Mouse (Mus musculus) cerebellum, postnatal 10 days (tissue): ENCODE results near the gene Galnt3.

Experiments
- DNase-seq, 2 experiments: peaks; one replicate each; pipeline ENCODE4 v3.0.0; 2021; ENCODE audit warnings: mixed read lengths in 2 of 2

Gene Galnt3

DNA sequence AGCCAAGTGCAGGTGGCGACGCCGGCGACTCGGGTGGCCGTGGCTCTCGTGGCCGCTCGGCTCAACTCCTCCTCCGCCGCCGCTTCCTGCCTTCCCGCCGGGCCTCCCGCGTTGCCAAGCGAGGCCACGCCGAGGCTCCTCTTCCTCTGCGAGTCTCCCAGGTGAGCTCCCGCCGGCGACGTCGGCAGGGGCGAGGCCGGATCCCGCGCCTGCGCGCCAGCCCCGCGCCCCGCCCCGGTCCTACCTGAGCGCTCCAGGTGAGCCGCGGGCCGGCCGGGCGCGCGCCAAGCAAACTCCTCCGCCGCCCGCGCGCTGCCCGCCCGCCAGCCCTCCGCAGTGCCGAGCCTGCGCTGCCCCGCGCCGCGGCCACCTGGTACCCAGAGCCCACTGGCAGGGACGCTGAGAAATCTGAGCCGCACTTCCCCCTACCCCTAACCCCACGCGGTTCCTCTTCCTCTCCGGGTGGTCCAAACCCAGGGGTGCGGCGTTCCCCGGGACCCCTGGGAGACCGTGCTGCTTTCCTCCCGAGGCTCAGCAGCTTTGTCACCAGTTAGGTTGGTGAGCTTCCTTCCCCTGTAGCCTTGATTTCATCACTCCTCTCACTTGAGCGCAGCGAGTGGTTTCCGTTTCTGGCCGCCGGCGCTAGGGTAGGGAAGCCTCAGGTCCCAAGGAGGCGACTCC lies at the start of gene Galnt3:
TSS of gene Galnt3 (minus strand) at position 404 of the 681 bp plus-strand sequence.
- DNase-seq: peak; percentile 43 to 51

- peak; percentile 45 to 47 for DNase-seq
Measured at GRCm38 (mm10) chr2:66173134-66173533, 48.3 kb upstream of the Galnt3 start.

- no peak for DNase-seq
Measured at GRCm38 (mm10) chr2:66171643-66172042, 46.8 kb upstream of the Galnt3 start.

DNA sequence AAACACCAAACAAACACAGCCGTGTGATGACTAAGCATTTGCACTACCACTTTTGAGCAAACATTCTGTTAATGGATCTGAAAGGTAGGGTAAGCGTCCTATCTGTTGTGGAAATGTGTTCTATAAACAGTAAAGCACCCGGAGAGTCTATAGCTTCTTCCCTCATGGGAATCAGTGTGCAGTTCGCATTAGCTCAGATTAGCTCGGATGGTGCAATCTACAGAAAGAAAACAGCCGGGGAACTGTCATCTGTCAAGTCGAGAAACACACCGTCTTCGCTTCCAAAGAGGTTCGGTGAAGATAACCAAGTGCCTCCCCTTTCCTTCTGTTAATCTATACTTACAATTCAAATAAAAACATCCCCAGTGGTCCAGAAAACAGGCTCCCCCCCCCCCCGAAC lies 45.9 kb upstream of the Galnt3 start:
- DNase-seq: no peak

DNA sequence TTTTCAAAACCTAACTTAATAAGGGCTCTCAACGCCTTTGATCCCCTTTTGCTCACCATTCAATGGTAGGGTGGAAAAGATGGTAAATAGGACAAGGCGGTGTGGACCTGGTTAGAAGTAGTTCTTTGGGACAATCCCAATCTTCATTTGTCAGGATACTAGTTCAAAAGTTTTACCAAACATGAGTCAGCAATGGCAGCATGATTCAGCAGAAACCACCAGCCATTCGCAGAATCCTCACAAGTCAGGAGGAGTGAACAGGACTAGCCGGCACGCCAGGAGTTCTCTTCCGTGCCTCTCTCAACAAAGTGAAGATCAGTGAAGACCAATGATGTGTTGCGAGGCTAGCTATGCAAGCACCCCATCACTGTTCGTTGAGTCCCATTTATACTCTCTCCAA lies 40.2 kb upstream of the Galnt3 start:
- DNase-seq: no peak

GRCm38 (mm10) chr2:66158140-66158915 lies 33.5 kb upstream of the Galnt3 start:
- DNase-seq: peak; percentile 76 to 84

DNA sequence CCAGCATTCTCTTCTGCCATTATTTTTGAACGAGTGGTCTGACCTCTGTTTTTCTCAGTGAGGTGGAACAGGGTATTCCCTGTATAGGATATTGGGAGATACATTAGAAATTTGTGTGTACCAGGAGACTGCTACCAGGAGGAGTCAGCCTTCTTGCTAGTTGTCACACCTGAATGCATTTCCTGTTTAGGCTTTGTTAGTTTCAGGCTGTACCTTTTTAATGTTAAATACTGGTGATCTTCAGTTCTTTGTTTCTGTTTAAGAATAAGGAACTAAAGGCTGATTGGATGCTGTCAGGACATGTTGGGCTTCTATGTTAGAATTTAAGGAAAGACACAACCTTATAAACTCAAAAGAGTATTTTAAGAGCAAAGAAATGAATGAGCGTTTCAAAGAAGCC lies 26.6 kb upstream of the Galnt3 start:
- no peak for DNase-seq

GRCm38 (mm10) chr2:66150531-66150930 lies 25.7 kb upstream of the Galnt3 start:
- DNase-seq: no peak

DNA sequence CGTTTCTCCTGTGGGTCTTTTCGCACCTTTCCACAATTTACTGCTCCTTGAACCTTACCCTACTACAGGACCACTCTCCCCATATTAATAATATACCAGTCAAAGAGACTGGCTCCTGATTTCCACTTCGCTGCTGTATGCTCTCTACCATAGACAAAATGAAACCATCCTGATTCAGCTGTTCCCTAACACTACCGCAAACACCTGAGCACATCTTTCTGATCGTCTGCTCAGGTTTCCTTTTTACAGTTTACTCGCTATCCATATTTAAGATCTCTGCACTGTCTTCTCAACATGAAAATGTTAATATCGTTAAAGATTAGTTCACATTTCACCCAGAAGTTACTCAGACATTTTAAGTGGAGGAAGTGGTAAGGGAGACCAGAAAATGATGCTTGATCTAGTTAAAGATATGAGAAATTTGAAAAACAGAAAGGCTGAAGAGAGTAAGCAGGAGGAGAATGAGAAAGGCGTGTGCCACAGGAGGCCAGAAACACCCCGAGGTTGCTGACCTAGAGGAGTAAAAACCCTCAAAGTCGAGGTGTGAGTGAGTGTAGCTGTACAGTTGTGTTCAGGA lies 23.9 kb upstream of the Galnt3 start:
- DNase-seq: no peak

DNA sequence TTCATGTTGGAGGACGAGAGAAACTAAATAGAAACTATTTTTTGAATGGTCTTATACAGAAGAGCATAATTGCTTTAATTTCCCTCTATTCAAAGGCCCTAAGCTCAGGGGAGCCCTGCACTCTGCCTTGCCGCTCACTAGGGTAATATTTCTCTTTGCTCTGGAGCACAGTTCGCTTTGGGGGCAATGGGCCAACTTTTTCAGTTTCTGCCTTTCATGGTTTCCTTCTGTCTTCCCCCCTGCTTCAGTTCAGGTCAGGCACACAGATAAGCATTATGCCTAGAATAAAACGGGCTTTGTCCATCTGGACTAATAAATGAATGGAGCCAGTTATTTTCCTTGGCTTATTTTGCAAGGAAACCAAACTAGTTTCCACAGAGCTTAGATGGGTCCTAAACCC lies 21.7 kb upstream of the Galnt3 start:
- peak; percentile 49 to 60 for DNase-seq

DNA sequence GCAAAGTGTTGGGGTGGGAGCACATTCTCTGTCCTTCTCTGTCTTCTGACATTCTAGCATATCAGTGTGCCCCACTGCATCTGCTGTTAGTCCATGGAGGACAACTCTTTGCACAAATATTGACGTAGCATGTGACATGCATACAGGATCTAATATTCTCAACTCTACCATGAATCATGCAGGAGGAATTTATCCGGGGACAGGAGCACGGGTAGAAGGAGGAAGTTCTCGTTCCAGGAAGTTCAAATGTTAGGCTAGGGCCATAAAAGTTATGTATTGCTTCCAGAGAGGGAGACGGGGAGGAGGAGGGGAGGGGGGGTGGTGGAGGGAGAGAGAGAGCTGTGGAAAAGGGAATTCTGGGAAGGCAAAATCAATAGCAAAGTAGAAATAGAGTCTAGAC lies 20.0 kb upstream of the Galnt3 start:
- DNase-seq: no peak

DNA sequence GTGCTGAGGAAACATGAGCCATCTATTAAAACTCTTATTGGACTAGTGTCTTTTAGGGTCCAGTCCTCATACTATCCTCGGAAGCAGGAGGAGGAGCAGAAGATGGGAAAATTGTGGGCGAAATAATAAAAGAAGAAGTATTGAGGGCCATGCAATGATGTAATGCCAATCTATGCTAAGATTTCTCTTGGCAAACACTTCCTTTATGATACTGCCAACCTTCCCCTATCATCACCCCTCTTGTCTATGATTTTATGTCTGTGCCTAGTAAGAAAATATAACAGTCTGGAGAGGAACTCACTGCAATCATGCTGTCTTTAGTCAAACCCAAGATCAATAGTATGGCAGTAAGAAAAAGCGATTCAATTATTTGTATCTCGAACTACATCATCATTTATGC lies 18.5 kb upstream of the Galnt3 start:
- no peak for DNase-seq

DNA sequence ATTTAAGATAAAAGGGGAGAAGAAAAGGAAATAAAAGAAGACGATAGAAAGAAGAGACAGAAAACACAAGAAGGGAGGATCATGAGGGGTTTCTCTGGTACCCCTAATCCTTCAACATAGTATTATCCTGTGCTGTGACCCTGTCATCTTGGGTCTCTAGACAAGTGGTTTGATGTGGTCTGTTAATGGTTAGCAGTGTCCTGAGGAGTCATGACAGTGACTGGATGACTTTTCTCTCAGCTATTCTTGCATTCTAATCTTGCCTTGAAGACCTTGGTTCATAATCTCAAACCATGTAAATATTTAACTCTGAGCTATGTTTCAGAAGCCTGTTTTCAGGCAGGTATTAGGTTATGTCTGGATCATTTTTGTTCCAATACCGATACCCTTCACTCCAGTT lies 17.9 kb upstream of the Galnt3 start:
- no peak for DNase-seq

DNA sequence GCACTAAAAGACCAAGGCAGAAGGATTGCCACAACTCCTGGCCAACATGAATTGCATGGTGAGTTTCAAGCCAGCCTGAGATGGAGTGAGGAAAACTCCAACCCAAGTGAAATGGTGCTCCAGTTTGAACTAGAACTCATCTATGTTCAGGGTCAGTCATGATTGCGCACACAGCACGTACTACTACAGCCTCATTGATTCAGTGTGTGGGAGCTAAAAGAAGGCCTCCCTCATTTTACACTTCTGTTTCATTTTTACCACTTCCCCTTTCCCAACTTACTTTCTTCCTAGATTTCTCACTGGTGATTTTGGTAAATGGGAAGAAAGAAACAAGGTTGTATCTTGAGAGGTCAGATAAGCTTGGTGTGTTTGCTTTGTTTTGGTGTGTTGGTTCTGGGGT lies 17.5 kb upstream of the Galnt3 start:
- DNase-seq: no peak

DNA sequence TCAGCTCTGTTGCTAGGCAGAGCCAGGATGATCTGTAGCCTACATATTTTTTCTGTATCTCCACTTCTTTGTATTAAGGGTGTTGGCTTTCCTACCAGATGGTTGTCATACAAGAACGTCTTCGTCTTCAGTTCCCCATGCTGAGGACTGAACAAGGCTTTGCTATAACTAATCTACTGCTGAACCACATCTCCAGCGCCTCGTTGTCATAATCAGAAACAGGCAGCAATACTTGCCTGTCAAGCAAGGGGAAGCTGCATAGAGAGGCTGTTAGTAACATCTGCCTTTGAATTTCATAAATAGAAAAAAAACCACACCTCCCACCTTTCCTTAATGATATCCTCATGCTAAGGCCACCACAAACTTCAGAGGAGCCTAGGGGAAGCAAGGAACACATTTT lies 15.5 kb upstream of the Galnt3 start:
- no peak for DNase-seq

GRCm38 (mm10) chr2:66131862-66132544 lies 7.2 kb upstream of the Galnt3 start:
- no peak for DNase-seq

- DNase-seq: no peak
Measured at GRCm38 (mm10) chr2:66128941-66129340, 4.1 kb upstream of the Galnt3 start.

- DNase-seq: no peak
Measured at GRCm38 (mm10) chr2:66127541-66127940, 2.7 kb upstream of the Galnt3 start.

DNA sequence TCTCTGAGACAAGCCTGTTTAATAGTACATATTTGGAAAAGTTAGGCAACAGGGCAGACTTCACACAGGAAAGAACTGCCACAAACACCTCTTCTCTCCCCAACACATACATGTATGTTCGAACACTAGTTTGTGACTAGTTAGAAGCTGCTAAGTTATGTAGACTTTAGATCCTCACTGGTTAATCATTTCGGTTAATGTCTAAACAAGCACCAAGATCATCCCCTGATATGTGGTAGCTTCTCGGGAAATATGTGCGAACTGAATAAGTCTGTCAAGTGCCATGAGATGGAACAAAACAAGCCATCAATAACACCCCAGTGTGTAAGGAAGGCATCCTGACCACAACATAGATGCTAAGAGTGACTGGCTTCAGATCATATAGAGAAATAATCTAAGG lies 2.1 kb upstream of the Galnt3 start:
- no peak for DNase-seq

DNA sequence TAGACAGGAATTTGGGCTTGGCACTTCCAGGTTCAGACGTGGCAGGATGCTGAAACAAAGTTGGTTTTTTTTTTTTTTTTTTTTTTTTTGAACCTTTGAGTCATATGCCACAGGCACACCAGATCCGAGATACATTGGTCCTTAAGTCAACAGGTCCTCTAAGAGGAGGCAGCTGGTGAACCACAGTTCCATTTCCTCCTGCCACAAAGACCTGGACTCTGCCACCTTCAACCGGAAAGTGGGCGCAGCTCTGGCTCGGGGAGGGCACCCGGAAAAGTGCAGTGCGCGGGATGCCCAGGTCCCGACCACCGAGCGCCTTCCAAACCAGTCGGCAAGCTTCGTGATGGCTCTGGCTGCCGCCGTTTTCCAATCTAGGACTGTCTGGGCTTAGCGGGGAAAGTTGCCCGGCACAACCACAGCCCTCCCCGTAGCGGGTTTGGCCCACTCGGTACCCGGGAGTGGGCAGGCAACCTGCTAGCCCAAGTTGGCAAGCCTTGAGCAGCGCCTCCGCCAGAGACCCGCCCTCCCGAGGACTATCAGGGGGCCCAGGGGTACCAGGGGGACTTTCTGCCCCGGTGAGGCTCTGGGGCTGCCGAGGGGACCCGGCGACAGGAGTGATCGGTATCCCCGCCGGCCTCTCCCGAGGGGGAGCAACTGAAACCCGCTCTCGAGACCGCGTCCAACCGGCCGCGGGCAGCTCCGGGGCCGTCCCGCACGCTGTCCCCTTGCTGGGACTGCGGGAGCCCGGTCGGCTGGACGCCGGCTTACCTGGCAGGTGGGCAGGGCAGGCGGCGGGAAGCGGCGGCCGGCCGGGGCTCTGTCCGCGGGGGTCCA lies 821 bp downstream of the Galnt3 start:
- peak; percentile 39 to 52 for DNase-seq

GRCm38 (mm10) chr2:66117686-66118085 lies 7.1 kb downstream of the Galnt3 start:
- peak; percentile 69 to 83 for DNase-seq

DNA sequence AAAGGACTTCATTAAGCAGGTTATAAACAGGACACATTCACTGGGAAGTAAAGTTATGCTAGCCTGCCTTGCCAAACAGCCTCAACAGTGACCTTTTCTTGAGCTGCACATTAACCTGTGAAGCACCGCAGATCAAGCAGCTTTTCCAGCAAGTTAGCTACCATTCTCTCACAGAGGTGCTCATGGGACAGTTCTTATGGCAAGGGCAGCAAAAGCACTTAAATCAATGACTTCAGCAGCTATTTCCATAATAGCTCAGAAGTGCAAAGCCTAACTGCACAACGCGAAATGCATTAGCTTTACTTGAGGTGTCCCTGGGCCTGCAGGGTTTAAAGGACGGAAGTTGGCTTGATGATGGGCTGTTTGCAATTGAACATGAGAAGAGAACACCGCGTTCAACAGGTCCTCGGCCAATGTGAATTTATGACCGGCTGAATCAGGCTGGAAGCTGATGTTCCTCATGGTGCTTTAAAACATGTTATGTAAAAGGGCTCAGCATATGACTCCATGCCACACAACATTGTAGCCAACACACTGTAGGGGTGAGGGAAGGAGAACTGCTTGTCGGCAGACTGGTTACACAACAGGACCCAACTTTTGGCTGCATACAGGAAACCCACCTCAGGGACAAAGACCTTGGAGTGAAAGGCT lies 16.8 kb downstream of the Galnt3 start:
- DNase-seq: no peak
